Mouse (Mus musculus) CH12.LX (cell line): Measurements from ENCODE around the gene U2af2. TPM values are rescaled to one million over a fixed set of nuclear protein-coding genes. Genes with fewer than 3 reads are reported as not detected.
A peak's percentile ranks its signal among the peaks of the same experiment; 100 is the strongest.
"Not testable (repeated sequence)": the region's sequence is repeated elsewhere in the genome, so short reads cannot be mapped to it uniquely, and the experiment has no call there.

Source experiments
- DNase-seq: peaks from one replicate; pipeline ENCODE4 v3.0.0-alpha.2; 2013; ENCODE audit errors: extremely low read depth
- H3K27ac ChIP-seq: 2 replicates; pipeline ENCODE4 v1.5.1; 2012; ENCODE audit warnings: low read depth, mild to moderate bottlenecking, control low read depth, moderate library complexity; ENCODE audit not compliant: insufficient read depth
- H3K27me3 ChIP-seq: replicated peaks from 2 replicates; pipeline ENCODE3; 2012; ENCODE audit warnings: inconsistent platforms
- H3K36me3 ChIP-seq, 2 experiments: replicated peaks in 1 of 2; 2 replicates each; pipeline versions ENCODE3 to v1.6.1; 2012; ENCODE audit warnings: inconsistent platforms in 1 of 2, low read length in 1 of 2, mild to moderate bottlenecking in 1 of 2, mixed read lengths in 1 of 2, moderate library complexity in 1 of 2; ENCODE audit not compliant: control insufficient read depth in 1 of 2, insufficient read depth in 1 of 2
- H3K4me1 ChIP-seq, 2 experiments: 2 replicates each; pipeline ENCODE4 v1.6.1; 2012; ENCODE audit warnings: inconsistent platforms in 1 of 2, moderate library complexity in 1 of 2; ENCODE audit not compliant: insufficient read depth in 2 of 2, control insufficient read depth in 1 of 2
- H3K4me2 ChIP-seq: 2 replicates; pipeline ENCODE4 v1.6.1; 2012; ENCODE audit warnings: low read depth, mild to moderate bottlenecking, control low read depth; ENCODE audit not compliant: poor library complexity, insufficient read depth, severe bottlenecking
- H3K4me3 ChIP-seq, 3 experiments: fragments of 150-350 bp in 1 of 3; sonication (generic) in 1 of 3; replicated peaks in 1 of 3; 2 replicates each; pipeline versions ENCODE3 to v1.5.1; 2011 to 2012; ENCODE audit warnings: low read depth in 2 of 3, low read length in 2 of 3, mild to moderate bottlenecking in 2 of 3, moderate library complexity in 2 of 3, control low read depth in 1 of 3, improper control_type of control experiment in 1 of 3, inconsistent platforms in 1 of 3, mixed read lengths in 1 of 3; ENCODE audit not compliant: poor library complexity in 1 of 3
- H3K79me2 ChIP-seq: replicated peaks from 2 replicates; pipeline ENCODE4 v1.6.1; 2012; ENCODE audit warnings: mild to moderate bottlenecking, moderate library complexity; ENCODE audit not compliant: control insufficient read depth, poor library complexity, insufficient read depth, severe bottlenecking; ENCODE audit errors: extremely low read depth
- H3K9ac ChIP-seq: 2 replicates; pipeline ENCODE4 v1.6.1; 2012; ENCODE audit warnings: low read depth, mild to moderate bottlenecking, control low read depth, moderate library complexity; ENCODE audit not compliant: insufficient read depth
- H3K9me3 ChIP-seq: replicated peaks from 2 replicates; pipeline ENCODE3; 2012; ENCODE audit warnings: low read length, inconsistent platforms, mixed read lengths
- BHLHE40 ChIP-seq: IDR thresholded peaks from 2 replicates; pipeline ENCODE4 v1.6.1; 2011; ENCODE audit warnings: mild to moderate bottlenecking, low read depth, low read length, improper control_type of control experiment
- CHD2 ChIP-seq: IDR thresholded peaks from 2 replicates; pipeline ENCODE4 v1.6.1; 2011; ENCODE audit warnings: low read length, improper control_type of control experiment
- CTCF ChIP-seq, 2 experiments: IDR thresholded peaks in 1 of 2; conservative IDR thresholded peaks in 1 of 2; 2 replicates each; pipeline ENCODE4 v1.5.1; 2011 to 2012; ENCODE audit warnings: low read depth in 2 of 2, low read length in 2 of 2, improper control_type of control experiment in 1 of 2, inconsistent platforms in 1 of 2, mild to moderate bottlenecking in 1 of 2, moderate library complexity in 1 of 2
- EP300 ChIP-seq: IDR thresholded peaks from 2 replicates; pipeline ENCODE4 v1.6.1; 2011; ENCODE audit warnings: low read length, improper control_type of control experiment
- GABPA ChIP-seq: IDR thresholded peaks from 2 replicates; pipeline ENCODE4 v1.6.1; 2012; ENCODE audit warnings: low read depth, low read length, improper control_type of control experiment, inconsistent platforms; ENCODE audit not compliant: insufficient replicate concordance
- HCFC1 ChIP-seq: IDR thresholded peaks from 2 replicates; pipeline ENCODE4 v1.6.1; 2012; ENCODE audit warnings: low read depth, mild to moderate bottlenecking, inconsistent platforms, low read length, improper control_type of control experiment
- JUN ChIP-seq: IDR thresholded peaks from 2 replicates; pipeline ENCODE4 v1.6.1; 2011; ENCODE audit warnings: low read depth, mild to moderate bottlenecking, low read length, improper control_type of control experiment, moderate library complexity; ENCODE audit not compliant: insufficient read depth
- KAT2A ChIP-seq: IDR thresholded peaks from 2 replicates; pipeline ENCODE4 v1.6.1; 2012; ENCODE audit warnings: low read length, improper control_type of control experiment, inconsistent platforms; ENCODE audit not compliant: insufficient replicate concordance
- MAZ ChIP-seq: IDR thresholded peaks from 2 replicates; pipeline ENCODE4 v1.6.1; 2012; ENCODE audit warnings: low read depth, mild to moderate bottlenecking, inconsistent platforms, low read length, improper control_type of control experiment, moderate library complexity
- MEF2A ChIP-seq: IDR thresholded peaks from 2 replicates; pipeline ENCODE4 v1.6.1; 2014; ENCODE audit warnings: low read depth, mild to moderate bottlenecking, inconsistent platforms, low read length, improper control_type of control experiment, borderline replicate concordance
- MYC ChIP-seq: IDR thresholded peaks from 2 replicates; pipeline ENCODE4 v1.6.1; 2011; ENCODE audit warnings: low read depth, mild to moderate bottlenecking, improper control_type of control experiment, low read length
- SIN3A ChIP-seq: IDR thresholded peaks from 2 replicates; pipeline ENCODE4 v1.6.1; 2012; ENCODE audit warnings: low read length, improper control_type of control experiment, inconsistent platforms
- USF1 ChIP-seq: IDR thresholded peaks from 2 replicates; pipeline ENCODE4 v1.6.1; 2014; ENCODE audit warnings: low read depth, mild to moderate bottlenecking, inconsistent platforms, low read length, improper control_type of control experiment
- ZMIZ1 ChIP-seq: IDR thresholded peaks from 2 replicates; pipeline ENCODE4 v1.6.1; 2012; ENCODE audit warnings: low read depth, mild to moderate bottlenecking, inconsistent platforms, low read length, improper control_type of control experiment
- dilution Hi-C: fragments of 300-500 bp; cut with MboI; formaldehyde crosslinking; loops from 2 replicates; pipeline ENCODE4 v1.14.3; 2020; ENCODE audit warnings: low sequenced_read_pairs; ENCODE audit not compliant: extremely low pct_unique_long_range_greater_than_20kb, extremely low pct_ligation_motif_present
- in situ Hi-C: fragments of 300-500 bp; cut with MboI; formaldehyde crosslinking; loops from 3 replicates; pipeline ENCODE4 v1.14.3; 2019; ENCODE audit warnings: low sequenced_read_pairs, low pct_ligation_motif_present, low pct_unique_long_range_greater_than_20kb, mixed read lengths
- polyA plus RNA-seq: library from polyadenylated mRNA; unstranded; fragments of >175 nt; gene quantifications from 2 replicates; pipeline ENCODE4 v1.2.1, GENCODE M21; 2012; ENCODE audit warnings: low read depth; ENCODE audit not compliant: insufficient read length
- total RNA-seq, 2 experiments: library from RNA; depleted of rRNA; stranded (reverse); fragments of 300-350 nt in 1 of 2; fragments of >200 nt in 1 of 2; gene quantifications; 2 replicates each; pipeline ENCODE4 v1.2.3; 2012 to 2014

Gene U2af2
- total and polyA plus RNA-seq, 3 experiments: 293 to 449 (median 295) TPM

DNA sequence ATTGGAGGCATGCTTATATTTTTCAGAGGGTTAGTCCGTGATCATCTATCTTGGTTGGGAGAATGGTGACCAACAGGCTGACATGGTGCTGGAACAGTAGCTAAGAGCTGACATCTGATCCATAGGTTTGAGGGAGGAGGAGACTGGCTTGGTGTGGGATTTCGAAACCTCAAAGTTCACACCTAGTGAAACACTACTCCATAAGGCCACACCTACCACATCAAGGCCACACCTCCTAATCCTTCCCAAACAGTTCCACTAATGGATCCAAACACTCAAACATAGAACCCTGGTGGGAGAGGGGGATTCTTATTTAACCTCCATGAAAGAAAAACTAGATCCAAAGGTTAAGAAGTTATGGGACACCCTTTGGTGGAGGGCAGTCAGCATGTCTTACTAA, 45.0 kb upstream of the U2af2 start:
- Histone ChIP-seq H3K4me1 (peaks cover 4 to 37% of the 10 kb centered on the region in 2 experiments), H3K9me3 (peaks cover 6% of the 10 kb centered on the region), H3K36me3 (peaks cover 16 to 28% of the 10 kb centered on the region in 2 experiments), H3K27ac (no peak overlapping the region), H3K79me2 (peaks cover 17% of the 10 kb centered on the region), H3K4me3 (no peak overlapping the region), H3K4me2 (no peak overlapping the region), H3K27me3 (no peaks in the 10 kb centered on the region), H3K9ac (no peak overlapping the region)
- DNase-seq: no peak
- no peak for TF ChIP-seq KAT2A
- TF ChIP-seq ZMIZ1: no peak
- TF ChIP-seq CHD2: no peak
- no peak for TF ChIP-seq GABPA
- TF ChIP-seq BHLHE40: no peak
- in situ Hi-C loops: no loop called here
- dilution Hi-C loops: no loop called here

DNA sequence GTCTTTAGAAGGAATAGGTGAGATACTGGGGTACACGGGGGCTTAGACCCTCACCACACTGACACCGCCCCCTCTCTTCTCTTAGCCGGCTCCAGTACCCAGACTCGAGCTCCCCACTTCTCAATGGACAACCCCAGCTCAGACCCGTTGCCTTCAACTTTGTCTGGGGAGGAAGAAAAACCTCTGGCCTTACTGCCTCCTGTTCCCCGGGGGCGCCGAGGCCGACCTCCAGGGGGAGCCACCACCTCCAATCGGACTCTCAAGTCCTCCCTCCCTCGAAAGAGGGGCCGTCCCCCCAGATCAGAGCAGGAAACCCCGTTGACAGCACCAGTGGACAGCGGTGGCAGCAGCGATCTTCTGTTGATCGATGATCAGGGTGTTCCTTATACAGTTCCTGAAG, 44.6 kb upstream of the U2af2 start:
- no peak overlapping the region for H3K27ac ChIP-seq
- TF ChIP-seq CTCF (conservative IDR thresholded peaks at IDR 0.05 in 1 of 2, IDR thresholded peaks at IDR 0.05 in 1 of 2; ENCODE audit: low read depth in 2 of 2, low read length in 2 of 2) (peak in 1 of 2 experiments; percentile 13; a peak in 1 of 4 replicates), ZMIZ1 (no peak)
- TF ChIP-seq, all 38 proteins: peak for 1
- H3K9ac ChIP-seq: no peak overlapping the region
- peaks cover 6% of the 10 kb centered on the region for H3K9me3 ChIP-seq
- DNase-seq: no peak
- H3K79me2 ChIP-seq: peaks cover 22% of the 10 kb centered on the region
- H3K36me3 ChIP-seq: peaks cover 18 to 30% of the 10 kb centered on the region in 2 experiments
- no peak overlapping the region for H3K4me3 ChIP-seq
- H3K4me1 ChIP-seq: peaks cover 4 to 38% of the 10 kb centered on the region in 2 experiments
- dilution Hi-C loops (no loop called here), in situ Hi-C loops (no loop called here)
- H3K27me3 ChIP-seq: no peaks in the 10 kb centered on the region
- H3K4me2 ChIP-seq: no peak overlapping the region

DNA sequence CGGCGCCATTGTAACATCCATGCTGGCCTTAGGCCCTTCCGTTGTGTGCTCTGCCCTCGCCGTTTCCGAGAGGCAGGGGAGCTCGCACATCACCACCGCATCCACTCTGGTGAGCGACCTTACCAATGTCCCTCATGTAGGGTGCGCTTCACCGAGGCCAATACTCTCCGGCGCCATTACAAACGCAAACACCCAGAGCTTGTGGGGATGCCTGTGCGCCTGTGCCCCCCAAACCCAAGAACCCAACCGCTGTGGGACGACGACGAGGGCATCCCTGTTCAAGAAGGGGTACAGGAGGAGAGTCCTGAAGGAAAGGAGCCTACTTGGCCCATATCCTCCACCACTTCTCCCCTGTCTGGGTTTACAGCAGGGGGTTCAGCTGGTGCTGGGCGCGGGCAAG, 44.0 kb upstream of the U2af2 start:
- no peak overlapping the region for H3K4me2 ChIP-seq
- H3K27me3 ChIP-seq: no peaks in the 10 kb centered on the region
- in situ Hi-C loops: no loop called here
- DNase-seq: no peak
- H3K9ac ChIP-seq: no peak overlapping the region
- dilution Hi-C loops: no loop called here
- H3K79me2 ChIP-seq: peaks cover 24% of the 10 kb centered on the region
- H3K9me3 ChIP-seq: peaks cover 6% of the 10 kb centered on the region
- peaks cover 19 to 30% of the 10 kb centered on the region in 2 experiments for H3K36me3 ChIP-seq
- H3K4me1 ChIP-seq: peaks cover 0 to 38% of the 10 kb centered on the region in 2 experiments; a peak in 2 of 4 replicates
- no peak overlapping the region for H3K27ac ChIP-seq
- no peak overlapping the region for H3K4me3 ChIP-seq
- TF ChIP-seq MAZ: no peak
- TF ChIP-seq JUN: no peak
- no peak for TF ChIP-seq EP300
- no peak for TF ChIP-seq MEF2A
- TF ChIP-seq GABPA: no peak
- TF ChIP-seq USF1: no peak
- no peak for TF ChIP-seq HCFC1
- no peak for TF ChIP-seq SIN3A
- TF ChIP-seq MYC: no peak
- TF ChIP-seq, all 38 proteins: peak for 0

DNA sequence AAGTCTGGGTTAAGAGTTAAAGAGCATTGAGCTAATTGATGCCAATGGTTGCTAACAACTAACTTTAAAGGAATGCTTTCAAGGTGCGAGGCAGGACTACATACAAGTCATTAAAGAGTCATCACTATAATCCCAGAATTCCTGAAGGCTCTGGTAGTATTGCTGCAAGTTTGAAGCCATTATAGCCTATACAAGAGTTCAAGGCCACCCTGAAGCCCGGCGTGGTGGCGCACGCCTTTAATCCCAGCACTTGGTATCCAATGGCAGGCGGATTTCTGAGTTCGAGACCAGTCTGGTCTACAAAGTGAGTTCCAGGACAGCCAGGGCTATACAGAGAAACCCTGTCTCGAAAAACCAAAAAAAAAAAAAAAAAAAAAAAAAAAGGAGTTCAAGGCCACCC, 42.4 kb upstream of the U2af2 start:
- H3K4me2 ChIP-seq: peak overlapping the region; percentile 73; the same call in 1 of the 2 replicates
- H3K36me3 ChIP-seq: peaks cover 28 to 47% of the 10 kb centered on the region in 2 experiments
- peak overlapping the region; percentile 66 for H3K9ac ChIP-seq
- H3K79me2 ChIP-seq: peaks cover 28% of the 10 kb centered on the region
- DNase-seq, H3K9me3 ChIP-seq, H3K27me3 ChIP-seq, in situ Hi-C loops, dilution Hi-C loops: not testable (repeated sequence)
- peaks cover 0 to 35% of the 10 kb centered on the region in 2 experiments; a peak in 2 of 4 replicates for H3K4me1 ChIP-seq
- peak overlapping the region; percentile 41 to 82 (median 59) for H3K4me3 ChIP-seq
- H3K27ac ChIP-seq: peak overlapping the region; percentile 27
